Mouse (Mus musculus) forebrain, postnatal 0 days (tissue): ENCODE data around the gene Irs1. TPM values are rescaled to one million over a fixed set of nuclear protein-coding genes. Genes with fewer than 3 reads are reported as not detected.

ENCODE experiments used
- ATAC-seq: fragments of 200-750 bp; cut with Nextera tagmentation; 2 replicates; pipeline ENCODE4 v1.8.0; 2017; ENCODE audit warnings: mild to moderate bottlenecking, moderate library complexity
- DNase-seq: peaks from one replicate; pipeline ENCODE4 v3.0.0-alpha.2; 2015
- H3K27ac ChIP-seq: fragments of 300-500 bp; sonication (generic); 2 replicates; pipeline ENCODE4 v1.5.1; 2014; ENCODE audit warnings: low read depth, mild to moderate bottlenecking, antibody characterized with exemption, low read length, moderate library complexity, mixed read lengths
- H3K27me3 ChIP-seq: fragments of 300-500 bp; sonication (generic); 2 replicates; pipeline ENCODE4 v1.6.1; 2014; ENCODE audit warnings: mild to moderate bottlenecking, low read length, mixed read lengths; ENCODE audit not compliant: insufficient read depth
- H3K36me3 ChIP-seq: fragments of 300-500 bp; sonication (generic); 2 replicates; pipeline ENCODE4 v1.6.1; 2014; ENCODE audit warnings: mild to moderate bottlenecking, moderate library complexity; ENCODE audit not compliant: insufficient read depth
- H3K4me1 ChIP-seq: fragments of 300-500 bp; sonication (generic); 2 replicates; pipeline ENCODE4 v1.6.1; 2014; ENCODE audit warnings: antibody characterized with exemption; ENCODE audit not compliant: insufficient read depth
- H3K4me2 ChIP-seq: fragments of 300-500 bp; sonication (generic); 2 replicates; pipeline ENCODE4 v1.6.1; 2014; ENCODE audit warnings: low read depth, mild to moderate bottlenecking, moderate library complexity
- H3K4me3 ChIP-seq: fragments of 300-500 bp; sonication (generic); 2 replicates; pipeline ENCODE4 v1.5.1; 2014; ENCODE audit warnings: low read depth, low read length, mixed read lengths
- H3K9ac ChIP-seq: fragments of 300-500 bp; sonication (generic); 2 replicates; pipeline ENCODE4 v1.6.1; 2014; ENCODE audit warnings: mild to moderate bottlenecking
- H3K9me3 ChIP-seq: fragments of 300-500 bp; sonication (generic); 2 replicates; pipeline ENCODE4 v1.6.1; 2016; ENCODE audit warnings: low read length
- CTCF ChIP-seq: sonication (generic); IDR thresholded peaks from 2 replicates; pipeline ENCODE4 v1.5.1; 2016; ENCODE audit warnings: antibody characterized with exemption, control low read depth, low read depth
- WGBS: fragments of 180-500 bp; shearing (Covaris S2); extraction: QIAGEN DNeasy Blood & Tissue Kit; methylation state at CpG from one replicate; pipeline ENCODE4 v1.1.7; 2014; 5-methylcytosine and 5-hydroxymethylcytosine counted together
- polyA plus RNA-seq: library from polyadenylated mRNA; unstranded; fragments of >200 nt; fragmentation: Nextera tagmentation; extraction: Ambion mirVana; gene quantifications from 2 replicates; pipeline ENCODE4 v1.2.1, GENCODE M21; 2015
- total RNA-seq: library from RNA; depleted of rRNA; stranded (reverse); fragments of >200 nt; gene quantifications from 2 replicates; pipeline ENCODE4 v1.2.3, GENCODE M21; 2014

Gene Irs1
- total and polyA plus RNA-seq, 2 experiments from 2014 or later: 4.4 to 45.3 TPM

DNA sequence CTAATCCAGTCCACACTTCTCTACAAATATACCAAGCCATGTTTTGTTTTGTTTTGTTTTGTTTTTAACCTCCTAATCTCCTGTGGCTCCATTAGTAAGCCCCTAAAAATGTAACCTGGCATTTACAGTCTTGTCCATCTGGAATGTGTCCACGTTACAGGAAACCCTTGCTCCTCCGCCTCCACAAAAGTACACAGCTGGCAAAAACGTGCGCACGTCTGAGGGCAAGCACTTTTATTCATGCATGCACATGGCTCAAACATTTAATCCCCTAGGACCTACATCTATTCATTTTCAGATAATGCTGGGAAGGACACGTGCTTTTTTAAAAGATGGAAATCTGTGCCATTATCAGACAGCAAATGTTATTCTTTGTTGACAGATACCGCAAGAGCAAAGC lies 32.9 kb downstream of the Irs1 start:
- no peak overlapping the region for H3K4me3 ChIP-seq
- no peak overlapping the region for H3K9ac ChIP-seq
- no peaks in the 10 kb centered on the region for H3K9me3 ChIP-seq
- H3K4me1 ChIP-seq: 0 out of 2 replicates have a peak, but pooled peaks cover 5% of the 10 kb centered on the region
- DNase-seq: no peak
- H3K27me3 ChIP-seq: no peaks in the 10 kb centered on the region
- WGBS: 45% methylated on average over 7 of the region's 7 CpGs
- no peak overlapping the region for H3K4me2 ChIP-seq
- no peak for TF ChIP-seq CTCF
- H3K36me3 ChIP-seq: no peaks in the 10 kb centered on the region; the same call in 1 of the 2 replicates
- ATAC-seq: no peak
- no peak overlapping the region for H3K27ac ChIP-seq

DNA sequence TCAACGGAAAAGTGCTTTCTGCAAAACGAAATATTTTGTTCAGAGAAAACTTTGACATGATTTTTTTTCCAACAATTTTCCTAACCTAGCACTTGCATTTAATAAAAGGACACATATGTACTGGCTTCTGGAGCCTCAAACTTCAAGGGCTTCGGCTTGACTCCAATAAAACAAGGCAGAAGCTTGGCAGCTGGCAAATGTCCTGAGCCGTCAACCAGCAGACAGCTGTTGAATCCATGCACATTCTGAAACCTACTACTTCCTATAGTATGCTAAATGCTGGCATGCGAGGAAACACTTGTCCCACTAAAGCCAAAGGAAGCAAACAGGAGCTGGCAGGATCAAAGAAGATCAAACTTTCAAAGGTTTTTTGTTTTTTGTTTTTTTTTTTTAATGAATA lies 33.8 kb downstream of the Irs1 start:
- TF ChIP-seq CTCF: no peak
- ATAC-seq: no peak
- Histone ChIP-seq H3K27me3 (no peaks in the 10 kb centered on the region), H3K9ac (no peak overlapping the region), H3K9me3 (no peaks in the 10 kb centered on the region), H3K4me1 (0 out of 2 replicates have a peak, but pooled peaks cover 5% of the 10 kb centered on the region), H3K4me2 (no peak overlapping the region), H3K4me3 (no peak overlapping the region), H3K27ac (no peak overlapping the region), H3K36me3 (no peaks in the 10 kb centered on the region; the same call in 1 of the 2 replicates)
- DNase-seq: no peak
- 47% methylated on average over 5 of the region's 5 CpGs for WGBS

DNA sequence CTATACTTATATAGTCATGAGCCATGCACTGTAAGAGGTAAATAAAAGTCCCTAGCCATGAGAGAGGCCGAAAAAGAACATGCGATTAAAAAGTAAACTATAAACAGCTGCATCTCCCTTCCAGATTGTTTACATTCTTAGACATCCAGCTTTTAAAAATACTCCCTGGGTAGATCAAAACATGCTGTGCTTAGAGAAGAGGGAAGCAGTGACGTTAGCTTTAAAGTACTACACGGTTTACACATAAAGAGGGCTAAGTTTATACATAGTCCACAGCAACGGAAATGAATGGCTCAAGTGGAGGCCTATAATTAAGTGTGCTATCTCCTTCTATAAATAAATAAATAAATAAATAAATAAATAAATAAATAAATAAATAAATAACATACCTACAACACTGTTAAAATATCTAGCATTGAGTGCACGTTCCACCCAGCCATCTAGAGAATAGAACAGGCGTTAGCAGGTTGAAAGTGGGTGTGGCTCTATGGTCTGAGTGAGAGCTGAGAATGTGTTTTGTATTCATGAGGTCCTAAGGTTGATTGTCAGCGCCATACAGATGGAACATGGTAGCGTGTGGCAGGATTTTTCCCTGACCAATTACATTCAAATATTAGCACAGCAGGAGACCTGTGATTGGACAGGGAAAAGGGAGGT lies 37.3 kb downstream of the Irs1 start:
- Histone ChIP-seq H3K9me3 (no peaks in the 10 kb centered on the region), H3K4me2 (no peak overlapping the region), H3K36me3 (no peaks in the 10 kb centered on the region; the same call in 1 of the 2 replicates), H3K9ac (no peak overlapping the region), H3K4me1 (no peaks in the 10 kb centered on the region), H3K27me3 (no peaks in the 10 kb centered on the region), H3K4me3 (no peak overlapping the region), H3K27ac (no peak overlapping the region)
- TF ChIP-seq CTCF: no peak
- 78% methylated on average over 9 of the region's 9 CpGs for WGBS
- no peak for ATAC-seq
- DNase-seq: no peak

DNA sequence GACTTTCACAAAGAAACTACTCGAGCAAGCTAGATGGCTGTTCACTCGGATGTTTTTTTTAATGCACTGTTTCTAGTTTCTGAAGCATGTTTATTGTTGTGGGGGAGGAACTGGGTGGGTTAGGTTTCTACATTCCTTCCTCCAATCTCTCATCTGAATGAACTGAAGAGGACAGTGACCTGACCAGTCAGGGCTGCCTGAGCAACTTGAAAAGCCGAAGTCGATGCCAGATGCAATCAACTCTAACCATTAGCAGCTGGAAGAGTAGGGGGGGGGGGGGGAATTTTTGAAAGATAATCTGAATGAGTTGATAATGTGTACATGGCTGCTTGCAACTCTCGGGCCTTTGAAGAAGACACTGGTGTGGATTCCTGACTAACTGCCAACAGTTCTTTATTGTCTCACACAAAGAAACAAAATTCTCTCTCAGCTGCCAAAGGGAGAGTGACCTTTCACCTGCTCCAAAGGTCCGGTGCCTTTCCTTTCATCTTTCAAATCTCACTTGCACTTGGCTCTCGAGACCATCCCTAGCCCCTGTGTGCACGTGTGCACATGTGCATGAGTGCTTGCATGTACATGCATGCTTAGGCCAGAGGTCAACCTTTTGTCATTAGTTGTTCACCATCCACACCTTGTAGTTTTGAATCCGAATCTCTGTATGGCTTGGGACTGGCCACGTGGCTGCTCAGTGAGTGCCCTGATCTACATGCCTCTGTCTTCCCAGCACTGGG lies 43.8 kb downstream of the Irs1 start:
- ATAC-seq (no peak), DNase-seq (no peak)
- H3K27me3 ChIP-seq: no peaks in the 10 kb centered on the region
- H3K4me1 ChIP-seq: no peaks in the 10 kb centered on the region
- H3K27ac ChIP-seq: no peak overlapping the region
- 69% methylated on average over 10 of the region's 10 CpGs for WGBS
- no peak overlapping the region for H3K9ac ChIP-seq
- H3K4me3 ChIP-seq: no peak overlapping the region
- H3K9me3 ChIP-seq: no peaks in the 10 kb centered on the region
- no peak for TF ChIP-seq CTCF
- no peaks in the 10 kb centered on the region for H3K36me3 ChIP-seq
- no peak overlapping the region for H3K4me2 ChIP-seq

DNA sequence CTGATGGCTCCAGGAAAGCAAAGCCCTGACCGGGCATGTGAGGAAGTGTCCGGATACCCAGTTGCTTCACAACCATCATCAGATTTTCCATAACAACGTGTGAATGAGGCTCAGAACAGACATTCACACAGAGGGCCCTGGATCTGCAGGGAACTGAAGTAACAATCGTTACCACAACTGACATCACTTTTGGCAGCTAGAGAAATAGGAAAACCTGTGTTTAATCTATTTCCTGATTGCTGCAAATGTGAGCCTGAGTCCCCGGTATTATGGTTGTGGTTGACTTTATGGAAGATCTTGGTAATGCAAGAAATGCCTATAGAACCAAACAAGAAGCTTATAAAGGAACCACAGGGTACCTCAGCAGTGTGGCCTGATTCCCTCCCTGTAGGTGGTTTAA lies 46.2 kb downstream of the Irs1 start:
- no peak overlapping the region for H3K4me2 ChIP-seq
- no peak overlapping the region for H3K4me3 ChIP-seq
- H3K9ac ChIP-seq: no peak overlapping the region
- H3K4me1 ChIP-seq: no peaks in the 10 kb centered on the region
- no peaks in the 10 kb centered on the region for H3K27me3 ChIP-seq
- no peak overlapping the region for H3K27ac ChIP-seq
- no peak for TF ChIP-seq CTCF
- DNase-seq: no peak
- no peak for ATAC-seq
- H3K36me3 ChIP-seq: no peaks in the 10 kb centered on the region
- no peaks in the 10 kb centered on the region for H3K9me3 ChIP-seq
- 72% methylated on average over 5 of the region's 5 CpGs for WGBS

DNA sequence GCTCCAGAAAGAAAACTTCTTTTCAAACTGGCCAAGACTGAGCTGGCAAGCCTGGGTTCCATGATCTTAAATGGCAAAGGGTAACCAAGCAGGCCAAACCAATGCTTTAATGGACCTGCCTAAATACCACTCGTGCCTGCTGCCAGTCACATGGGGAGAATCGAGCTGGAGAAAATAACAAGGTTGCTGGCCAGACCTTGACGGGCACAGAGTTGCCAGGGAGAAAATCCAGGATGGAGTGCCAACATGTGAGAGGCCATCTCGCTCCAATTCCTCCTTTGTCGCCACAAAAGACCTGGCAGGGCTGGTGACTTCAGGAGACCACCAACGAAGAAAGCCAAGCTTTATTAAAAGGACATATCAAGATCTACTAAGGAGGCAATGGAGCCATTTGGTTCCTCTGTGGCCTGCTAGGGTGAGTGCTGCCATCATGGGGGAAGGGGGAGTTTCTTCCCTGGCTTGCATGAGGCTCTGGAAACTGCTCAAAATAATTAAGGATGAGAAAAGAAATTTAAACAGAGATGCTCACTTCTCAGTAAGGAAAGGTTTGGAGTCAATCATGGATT lies 47.9 kb downstream of the Irs1 start:
- TF ChIP-seq CTCF: no peak
- H3K4me2 ChIP-seq: no peak overlapping the region
- H3K4me3 ChIP-seq: no peak overlapping the region
- no peaks in the 10 kb centered on the region for H3K4me1 ChIP-seq
- H3K27ac ChIP-seq: no peak overlapping the region
- H3K9ac ChIP-seq: no peak overlapping the region
- H3K36me3 ChIP-seq: no peaks in the 10 kb centered on the region
- H3K9me3 ChIP-seq: no peaks in the 10 kb centered on the region
- ATAC-seq (peak; percentile 84), DNase-seq (peak; percentile 70)
- no peaks in the 10 kb centered on the region for H3K27me3 ChIP-seq
- WGBS: 50% methylated on average over 6 of the region's 6 CpGs
